Mouse (Mus musculus) E14TG2a.4 (cell line): ENCODE data around the gene Gm37240.

Experiments used
- CTCF ChIP-seq: conservative IDR thresholded peaks from 2 replicates; pipeline ENCODE4 v1.5.1; 2014; ENCODE audit warnings: low read length
- POU5F1 ChIP-seq: IDR thresholded peaks from 2 replicates; pipeline ENCODE4 v1.6.1; 2014; ENCODE audit warnings: low read length, borderline replicate concordance

DNA sequence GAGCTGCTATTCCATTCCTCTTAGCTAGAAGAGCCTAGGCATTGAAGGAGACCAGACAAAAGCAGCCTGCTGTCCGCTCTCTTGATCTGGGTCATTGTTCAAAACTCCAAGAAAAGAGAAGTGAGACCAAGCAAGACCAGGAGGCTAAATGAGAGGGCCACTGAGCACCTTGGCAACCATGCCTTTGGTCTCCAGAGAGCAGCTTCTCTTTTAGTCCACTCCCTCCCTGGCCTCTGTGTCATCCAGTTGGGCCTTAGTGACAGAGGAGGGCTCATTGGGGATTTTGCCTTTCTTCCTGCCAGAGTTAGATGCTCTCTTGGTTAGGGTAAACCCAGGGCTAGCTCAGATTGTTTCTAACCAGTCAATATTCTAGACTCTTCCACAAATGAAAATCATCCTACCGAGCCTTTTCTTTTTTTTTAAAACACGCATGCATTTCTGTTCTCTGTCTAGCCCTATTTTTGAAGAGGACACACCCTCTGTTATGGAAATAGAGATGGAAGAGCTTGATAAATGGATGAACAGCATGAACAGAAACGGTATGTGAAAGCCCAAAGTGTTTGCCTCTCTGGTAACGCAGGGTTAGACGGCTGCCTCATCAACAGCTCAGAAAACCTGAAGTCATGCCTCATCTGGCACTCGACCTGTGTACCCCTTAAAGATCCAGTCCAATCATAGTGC, 1197.1 kb downstream of the Gm37240 start:
- no peak for TF ChIP-seq CTCF
- no peak for TF ChIP-seq POU5F1
